Mouse (Mus musculus) hindbrain, embryonic 14.5 days (tissue): ENCODE data around the gene Gm21921. TPM values are rescaled to one million over a fixed set of nuclear protein-coding genes. Genes with fewer than 3 reads are reported as not detected.
"Not testable (repeated sequence)": the region's sequence is repeated elsewhere in the genome, so short reads cannot be mapped to it uniquely, and the experiment has no call there.

Source experiments
- ATAC-seq: fragments of 200-750 bp; cut with Nextera tagmentation; 2 replicates; pipeline ENCODE4 v1.8.0; 2017; ENCODE audit warnings: moderate number of reproducible peaks, mild to moderate bottlenecking, moderate TSS enrichment, moderate library complexity; ENCODE audit not compliant: low FRiP score
- DNase-seq: peaks from one replicate; pipeline ENCODE4 v3.0.0-alpha.2; 2015; ENCODE audit warnings: low spot score
- H3K27ac ChIP-seq: fragments of 300-500 bp; sonication (generic); 2 replicates; pipeline ENCODE4 v1.5.1; 2014; ENCODE audit warnings: mild to moderate bottlenecking, moderate library complexity
- H3K27me3 ChIP-seq: fragments of 300-500 bp; sonication (generic); 2 replicates; pipeline ENCODE4 v1.6.1; 2014; ENCODE audit warnings: mild to moderate bottlenecking, low read length, mixed read lengths; ENCODE audit not compliant: control insufficient read depth, insufficient read depth
- H3K36me3 ChIP-seq: fragments of 300-500 bp; sonication (generic); replicated peaks from 2 replicates; pipeline ENCODE4 v1.6.1; 2014; ENCODE audit not compliant: control insufficient read depth, insufficient read depth
- H3K4me1 ChIP-seq: fragments of 300-500 bp; sonication (generic); replicated peaks from 2 replicates; pipeline ENCODE4 v1.6.1; 2014; ENCODE audit warnings: antibody characterized with exemption, low read length, mixed read lengths; ENCODE audit not compliant: control insufficient read depth, insufficient read depth
- H3K4me2 ChIP-seq: fragments of 300-500 bp; sonication (generic); replicated peaks from 2 replicates; pipeline ENCODE4 v1.6.1; 2014; ENCODE audit warnings: mild to moderate bottlenecking, moderate library complexity
- H3K4me3 ChIP-seq: fragments of 300-500 bp; sonication (generic); replicated peaks from 2 replicates; pipeline ENCODE4 v1.5.1; 2014; ENCODE audit warnings: mild to moderate bottlenecking, low read length
- H3K9ac ChIP-seq: fragments of 300-500 bp; sonication (generic); 2 replicates; pipeline ENCODE4 v1.6.1; 2014
- H3K9me3 ChIP-seq: fragments of 300-500 bp; sonication (generic); 2 replicates; pipeline ENCODE4 v1.6.1; 2016; ENCODE audit warnings: low read length; ENCODE audit not compliant: control insufficient read depth
- WGBS: fragments of 180-500 bp; shearing (Covaris S2); extraction: QIAGEN DNeasy Blood & Tissue Kit; methylation state at CpG from one replicate; pipeline ENCODE4 v1.1.7; 2014; 5-methylcytosine and 5-hydroxymethylcytosine counted together
- polyA plus RNA-seq: library from polyadenylated mRNA; unstranded; fragments of >200 nt; fragmentation: Nextera tagmentation; extraction: Ambion mirVana; gene quantifications from 2 replicates; pipeline ENCODE4 v1.2.1, GENCODE M21; 2014

Gene Gm21921
- polyA plus RNA-seq: not detected in 2 replicates

DNA sequence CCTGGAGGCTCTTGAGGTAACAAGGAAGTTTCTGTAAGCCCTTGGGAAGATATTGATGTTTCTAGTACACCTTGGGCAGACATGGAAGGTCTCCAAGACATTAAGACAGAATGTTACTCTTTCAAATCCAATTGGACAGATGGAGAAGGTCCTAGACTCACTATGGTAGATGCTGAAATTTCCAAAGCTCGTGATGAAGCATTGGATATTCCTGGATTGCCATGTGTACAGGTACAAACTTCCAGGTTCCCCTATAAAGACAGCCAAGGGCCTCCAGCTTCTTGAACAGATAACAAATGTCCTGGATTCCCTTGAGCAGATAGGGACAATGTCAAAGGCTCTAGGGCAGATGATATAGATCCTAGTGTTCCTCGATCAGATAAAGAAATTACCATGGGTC, at the start of gene Gm21921:
Gm21921 (minus strand) TSS at position 101 of the 400 bp plus-strand sequence.
- H3K4me1 ChIP-seq, H3K9me3 ChIP-seq, ATAC-seq, H3K27ac ChIP-seq, DNase-seq, H3K4me2 ChIP-seq, H3K4me3 ChIP-seq, H3K27me3 ChIP-seq, H3K9ac ChIP-seq, H3K36me3 ChIP-seq: not testable (repeated sequence)
- no CpG with 5 or more reads among the region's 2 CpGs for WGBS
